Mouse (Mus musculus): ENCODE results near the gene Ccdc169.

DNA sequence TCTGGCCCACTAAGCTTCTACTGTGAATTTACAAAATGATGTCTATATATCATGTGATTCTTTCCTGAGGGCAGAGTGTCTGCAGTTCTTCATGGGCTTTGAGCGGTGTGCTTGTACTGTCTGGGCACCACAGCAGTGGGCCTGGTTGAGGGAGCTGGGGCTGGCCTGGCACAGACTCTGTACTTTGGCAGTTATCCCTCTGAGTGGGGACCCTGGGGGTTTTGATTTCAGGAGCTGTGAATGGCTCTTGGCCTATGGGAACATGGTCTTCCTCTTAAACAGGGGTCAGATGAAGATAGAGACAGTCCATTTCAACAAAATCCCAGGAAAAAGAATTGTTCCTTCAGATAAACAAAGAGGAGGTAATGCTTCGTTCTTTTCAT, 59.2 kb downstream of the Ccdc169 start:
- TF ChIP-seq CTCF (IDR thresholded peaks at IDR 0.05; ENCODE audit: control insufficient read depth, insufficient read depth, insufficient read length), result no peak
- no peak for TF ChIP-seq MAX (IDR thresholded peaks at IDR 0.05)

Measured in C2C12 (cell line).